Mouse (Mus musculus): ENCODE measurements at regions not wholly inside any gene's neighbourhood (a gene's known extent, or its start where the extent isn't known, plus 50 kb on each side); places are given as distances from the start of the nearest gene placed in this dataset.

DNA sequence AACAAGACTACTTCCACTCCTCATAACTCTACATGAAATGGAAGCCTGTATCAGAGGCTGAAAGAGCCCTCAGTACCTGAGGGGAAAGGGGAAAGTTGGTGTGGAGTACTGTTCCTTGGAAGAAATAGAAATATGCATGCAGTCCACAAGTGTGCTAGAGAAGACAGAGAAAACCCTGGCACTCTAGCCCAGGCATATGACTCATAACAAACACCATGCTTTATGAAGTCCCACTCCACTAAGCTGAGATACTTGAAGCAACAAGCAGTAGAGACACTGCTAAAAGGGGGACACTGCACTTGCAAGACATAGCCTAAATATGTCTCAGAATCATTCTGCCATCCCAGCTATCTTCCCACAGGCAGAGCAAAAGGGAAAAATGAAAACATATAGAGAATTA lies 183.2 kb upstream of the Nt5c1b start:
- ATAC-seq = no peak
- Histone ChIP-seq H3K27ac (ENCODE audit: low read depth, low read length) (no peak overlapping the region), H3K4me3 (ENCODE audit: low read length) (no peak overlapping the region), H3K9ac (ENCODE audit: low read depth, low read length) (no peak overlapping the region), H3K27me3 (replicated peaks; ENCODE audit: control insufficient read depth, insufficient read depth, low read length) (no peaks in the 10 kb centered on the region), H3K9me3 (ENCODE audit: control insufficient read depth, low read length) (no peaks in the 10 kb centered on the region), H3K36me3 (ENCODE audit: control insufficient read depth, insufficient read depth, low read length) (no peaks in the 10 kb centered on the region), H3K4me2 (ENCODE audit: low read length) (no peak overlapping the region), H3K4me1 (ENCODE audit: control insufficient read depth, insufficient read depth, low read depth, low read length) (no peaks in the 10 kb centered on the region)

DNA sequence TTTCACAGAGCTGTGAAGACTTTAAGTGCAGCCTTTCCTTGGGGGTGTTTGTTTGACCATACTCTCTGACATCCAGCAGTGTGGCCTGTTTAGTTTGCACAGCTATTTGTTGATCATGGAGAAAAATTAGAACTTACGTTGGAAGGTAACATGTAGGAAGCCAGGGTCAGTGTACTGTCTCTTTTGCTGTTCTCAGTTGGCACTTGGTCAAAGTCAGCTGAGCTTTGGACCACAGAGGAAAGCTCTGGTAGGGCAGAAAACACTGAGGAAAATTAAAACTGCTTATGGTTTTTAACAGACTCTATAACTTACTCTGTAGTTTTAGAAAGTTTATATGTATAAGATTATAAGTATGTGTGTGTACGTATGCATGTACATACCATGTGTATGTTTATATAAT lies 180.0 kb upstream of the Nt5c1b start:
- H3K4me2 ChIP-seq (ENCODE audit: low read length) = no peak overlapping the region
- H3K9ac ChIP-seq (ENCODE audit: low read depth, low read length) = no peak overlapping the region
- H3K4me3 ChIP-seq (ENCODE audit: low read length) = no peak overlapping the region
- H3K27me3 ChIP-seq (replicated peaks; ENCODE audit: control insufficient read depth, insufficient read depth, low read length) = no peaks in the 10 kb centered on the region
- H3K27ac ChIP-seq (ENCODE audit: low read depth, low read length) = no peak overlapping the region
- WGBS = 91% methylated on average over 2 of the region's 2 CpGs
- no peaks in the 10 kb centered on the region for H3K4me1 ChIP-seq (ENCODE audit: control insufficient read depth, insufficient read depth, low read depth, low read length)
- no peaks in the 10 kb centered on the region for H3K36me3 ChIP-seq (ENCODE audit: control insufficient read depth, insufficient read depth, low read length)
- ATAC-seq = no peak
- no peaks in the 10 kb centered on the region for H3K9me3 ChIP-seq (ENCODE audit: control insufficient read depth, low read length)

DNA sequence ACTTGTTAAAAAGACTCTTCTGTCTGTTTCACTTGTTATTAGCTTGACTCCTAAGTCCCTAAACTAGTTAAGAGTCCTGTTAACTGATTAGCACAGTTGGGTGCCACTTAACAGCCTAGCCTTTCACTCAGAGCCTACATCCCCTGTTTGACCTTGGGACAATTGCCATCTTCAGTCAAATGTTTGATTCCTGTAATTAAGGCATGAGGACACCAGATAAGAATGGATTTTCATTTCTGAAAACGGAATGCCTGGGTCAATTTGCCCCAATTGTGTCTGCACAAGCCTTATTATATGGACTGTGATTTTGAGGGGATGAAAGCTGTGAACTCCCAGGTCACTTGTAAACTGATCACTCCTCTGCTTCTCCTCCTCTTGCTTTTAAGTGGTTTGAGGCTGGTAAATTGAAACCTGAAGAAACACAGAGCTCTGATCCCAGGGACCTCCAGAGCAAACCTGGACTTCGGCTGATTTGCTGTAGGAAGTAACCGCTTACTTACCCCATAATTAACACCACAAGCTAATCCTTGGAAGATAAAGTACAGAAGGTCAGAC lies 171.8 kb upstream of the Nt5c1b start:
- no peak overlapping the region for H3K4me2 ChIP-seq (ENCODE audit: low read length)
- no peaks in the 10 kb centered on the region for H3K36me3 ChIP-seq (ENCODE audit: control insufficient read depth, insufficient read depth, low read length)
- no peaks in the 10 kb centered on the region for H3K9me3 ChIP-seq (ENCODE audit: control insufficient read depth, low read length)
- H3K9ac ChIP-seq (ENCODE audit: low read depth, low read length) = no peak overlapping the region
- H3K4me1 ChIP-seq (ENCODE audit: control insufficient read depth, insufficient read depth, low read depth, low read length) = no peaks in the 10 kb centered on the region
- H3K27ac ChIP-seq (ENCODE audit: low read depth, low read length) = no peak overlapping the region
- H3K27me3 ChIP-seq (replicated peaks; ENCODE audit: control insufficient read depth, insufficient read depth, low read length) = no peaks in the 10 kb centered on the region
- no peak overlapping the region for H3K4me3 ChIP-seq (ENCODE audit: low read length)
- 67% methylated on average over 3 of the region's 3 CpGs for WGBS
- no peak for ATAC-seq

DNA sequence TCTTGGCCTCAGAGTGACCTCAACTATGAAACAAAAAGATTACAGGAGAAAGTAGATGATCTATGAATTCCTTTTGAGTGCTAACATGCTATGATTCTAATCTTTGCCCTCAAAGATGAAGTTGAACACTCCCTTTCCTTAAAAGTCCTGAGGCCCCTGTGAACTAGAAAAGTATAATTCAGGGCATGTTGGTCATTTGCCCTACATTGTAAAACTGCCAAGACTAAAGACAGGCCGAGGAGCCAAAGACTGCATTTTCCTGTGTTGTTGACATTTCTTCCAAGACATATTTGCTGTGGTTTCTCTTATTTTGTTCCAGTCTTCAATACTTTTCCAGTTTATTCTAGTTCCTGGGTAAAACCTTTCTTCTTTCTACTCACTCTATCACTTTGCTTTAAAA lies 159.9 kb upstream of the Nt5c1b start:
- no peak overlapping the region for H3K4me3 ChIP-seq (ENCODE audit: low read length)
- no peaks in the 10 kb centered on the region for H3K36me3 ChIP-seq (ENCODE audit: control insufficient read depth, insufficient read depth, low read length)
- no peaks in the 10 kb centered on the region for H3K9me3 ChIP-seq (ENCODE audit: control insufficient read depth, low read length)
- no peak for ATAC-seq
- WGBS = 77% methylated on average over 1 of the region's 1 CpGs
- no peak overlapping the region for H3K4me2 ChIP-seq (ENCODE audit: low read length)
- H3K4me1 ChIP-seq (ENCODE audit: control insufficient read depth, insufficient read depth, low read depth, low read length) = no peaks in the 10 kb centered on the region
- H3K27me3 ChIP-seq (replicated peaks; ENCODE audit: control insufficient read depth, insufficient read depth, low read length) = no peaks in the 10 kb centered on the region
- no peak overlapping the region for H3K9ac ChIP-seq (ENCODE audit: low read depth, low read length)
- no peak overlapping the region for H3K27ac ChIP-seq (ENCODE audit: low read depth, low read length)

DNA sequence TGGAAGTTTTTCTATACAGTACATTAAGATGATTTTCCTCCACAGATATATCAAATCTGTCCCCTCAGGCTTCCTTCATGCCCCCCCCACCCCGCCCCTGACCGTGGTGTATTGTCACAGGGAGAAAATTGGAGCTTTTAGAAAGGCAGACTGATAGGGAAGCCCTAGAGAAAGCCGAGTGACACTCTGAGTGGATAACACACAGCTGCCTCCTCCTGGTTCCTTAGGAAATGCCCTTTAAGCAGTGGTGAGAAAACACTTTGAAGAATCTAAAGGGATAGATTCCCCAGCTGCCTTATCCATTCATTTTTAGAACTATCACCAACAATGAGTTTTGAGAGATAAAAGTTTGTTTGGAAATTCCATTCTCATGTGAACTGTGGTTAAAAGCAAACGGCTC lies 147.0 kb upstream of the Nt5c1b start:
- H3K4me2 ChIP-seq (ENCODE audit: low read length) = no peak overlapping the region
- H3K27me3 ChIP-seq (replicated peaks; ENCODE audit: control insufficient read depth, insufficient read depth, low read length) = no peaks in the 10 kb centered on the region
- no peak overlapping the region for H3K9ac ChIP-seq (ENCODE audit: low read depth, low read length)
- WGBS = 42% methylated on average over 4 of the region's 4 CpGs
- H3K4me3 ChIP-seq (ENCODE audit: low read length) = no peak overlapping the region
- H3K36me3 ChIP-seq (ENCODE audit: control insufficient read depth, insufficient read depth, low read length) = no peaks in the 10 kb centered on the region
- no peak for ATAC-seq
- H3K4me1 ChIP-seq (ENCODE audit: control insufficient read depth, insufficient read depth, low read depth, low read length) = no peaks in the 10 kb centered on the region
- no peak overlapping the region for H3K27ac ChIP-seq (ENCODE audit: low read depth, low read length)
- no peaks in the 10 kb centered on the region for H3K9me3 ChIP-seq (ENCODE audit: control insufficient read depth, low read length)

DNA sequence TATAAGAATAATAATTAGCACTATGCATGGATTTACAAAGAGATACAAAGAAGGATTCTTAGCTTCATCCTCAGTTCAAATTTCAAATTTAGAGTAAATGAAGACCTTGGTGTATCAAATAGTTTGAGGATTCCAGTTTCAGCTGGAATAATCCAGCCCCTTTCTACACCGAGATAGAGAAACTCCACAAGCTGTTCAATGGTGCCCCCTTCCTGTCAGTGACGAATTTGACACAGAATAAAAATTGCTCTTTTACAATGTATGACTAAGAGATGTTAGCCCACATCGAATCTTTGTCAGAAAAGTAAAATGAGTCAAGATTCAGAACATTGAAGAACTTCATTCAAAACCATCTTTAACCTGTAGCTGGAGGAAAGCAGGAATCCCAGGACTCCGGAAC lies 145.9 kb upstream of the Nt5c1b start:
- no peaks in the 10 kb centered on the region for H3K36me3 ChIP-seq (ENCODE audit: control insufficient read depth, insufficient read depth, low read length)
- no peak overlapping the region for H3K9ac ChIP-seq (ENCODE audit: low read depth, low read length)
- no peaks in the 10 kb centered on the region for H3K27me3 ChIP-seq (replicated peaks; ENCODE audit: control insufficient read depth, insufficient read depth, low read length)
- no peak overlapping the region for H3K4me2 ChIP-seq (ENCODE audit: low read length)
- no peaks in the 10 kb centered on the region for H3K9me3 ChIP-seq (ENCODE audit: control insufficient read depth, low read length)
- no peak overlapping the region for H3K27ac ChIP-seq (ENCODE audit: low read depth, low read length)
- ATAC-seq = no peak
- WGBS = 34% methylated on average over 4 of the region's 4 CpGs
- H3K4me3 ChIP-seq (ENCODE audit: low read length) = no peak overlapping the region
- no peaks in the 10 kb centered on the region for H3K4me1 ChIP-seq (ENCODE audit: control insufficient read depth, insufficient read depth, low read depth, low read length)

DNA sequence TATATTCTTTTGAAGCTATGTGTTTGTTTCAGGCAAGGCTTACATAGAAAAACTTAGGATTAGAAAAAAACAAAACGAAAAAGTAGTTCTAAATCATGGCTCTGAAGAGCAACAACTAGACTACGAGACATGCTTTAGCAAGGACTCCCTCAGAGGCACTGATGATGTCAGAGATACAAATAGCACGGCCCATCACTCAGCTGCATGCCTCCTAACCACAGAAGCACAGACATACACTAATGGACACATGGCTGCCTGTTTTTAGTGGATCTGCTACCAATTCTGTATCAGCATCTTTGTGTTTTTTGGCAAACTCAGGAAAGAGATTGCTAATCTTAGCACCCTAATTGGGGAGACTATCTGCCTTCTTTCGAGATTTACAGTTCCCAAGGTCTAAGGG lies 138.6 kb upstream of the Nt5c1b start:
- no peak overlapping the region for H3K4me3 ChIP-seq (ENCODE audit: low read length)
- H3K4me2 ChIP-seq (ENCODE audit: low read length) = no peak overlapping the region
- H3K9ac ChIP-seq (ENCODE audit: low read depth, low read length) = no peak overlapping the region
- H3K27ac ChIP-seq (ENCODE audit: low read depth, low read length) = no peak overlapping the region
- H3K27me3 ChIP-seq (replicated peaks; ENCODE audit: control insufficient read depth, insufficient read depth, low read length) = no peaks in the 10 kb centered on the region
- no peaks in the 10 kb centered on the region for H3K9me3 ChIP-seq (ENCODE audit: control insufficient read depth, low read length)
- H3K4me1 ChIP-seq (ENCODE audit: control insufficient read depth, insufficient read depth, low read depth, low read length) = no peaks in the 10 kb centered on the region
- 71% methylated on average over 4 of the region's 4 CpGs for WGBS
- no peaks in the 10 kb centered on the region for H3K36me3 ChIP-seq (ENCODE audit: control insufficient read depth, insufficient read depth, low read length)
- ATAC-seq = no peak

DNA sequence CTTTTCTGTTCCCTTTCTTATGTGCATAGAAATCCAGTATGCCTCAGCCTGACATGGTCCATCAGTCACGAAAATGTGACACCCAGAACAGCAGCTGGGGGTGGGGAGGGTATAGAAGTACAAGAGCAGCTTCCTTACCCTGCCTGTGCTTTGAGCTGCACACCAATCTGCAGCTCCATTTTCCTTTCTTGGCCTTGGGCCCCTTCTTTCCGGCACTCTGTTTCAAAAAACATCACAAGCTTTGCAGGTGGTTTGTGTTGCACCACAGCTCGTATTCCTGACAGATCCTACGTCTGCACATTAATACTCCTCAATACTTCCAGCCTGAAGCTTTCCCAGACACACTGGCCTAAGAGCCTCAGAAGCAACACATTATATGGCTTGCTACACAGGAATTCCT lies 138.1 kb upstream of the Nt5c1b start:
- no peak overlapping the region for H3K4me3 ChIP-seq (ENCODE audit: low read length)
- WGBS = 54% methylated on average over 4 of the region's 4 CpGs
- H3K9me3 ChIP-seq (ENCODE audit: control insufficient read depth, low read length) = no peaks in the 10 kb centered on the region
- H3K27me3 ChIP-seq (replicated peaks; ENCODE audit: control insufficient read depth, insufficient read depth, low read length) = no peaks in the 10 kb centered on the region
- H3K36me3 ChIP-seq (ENCODE audit: control insufficient read depth, insufficient read depth, low read length) = no peaks in the 10 kb centered on the region
- H3K4me1 ChIP-seq (ENCODE audit: control insufficient read depth, insufficient read depth, low read depth, low read length) = no peaks in the 10 kb centered on the region
- H3K9ac ChIP-seq (ENCODE audit: low read depth, low read length) = no peak overlapping the region
- H3K27ac ChIP-seq (ENCODE audit: low read depth, low read length) = no peak overlapping the region
- no peak overlapping the region for H3K4me2 ChIP-seq (ENCODE audit: low read length)
- ATAC-seq = no peak

DNA sequence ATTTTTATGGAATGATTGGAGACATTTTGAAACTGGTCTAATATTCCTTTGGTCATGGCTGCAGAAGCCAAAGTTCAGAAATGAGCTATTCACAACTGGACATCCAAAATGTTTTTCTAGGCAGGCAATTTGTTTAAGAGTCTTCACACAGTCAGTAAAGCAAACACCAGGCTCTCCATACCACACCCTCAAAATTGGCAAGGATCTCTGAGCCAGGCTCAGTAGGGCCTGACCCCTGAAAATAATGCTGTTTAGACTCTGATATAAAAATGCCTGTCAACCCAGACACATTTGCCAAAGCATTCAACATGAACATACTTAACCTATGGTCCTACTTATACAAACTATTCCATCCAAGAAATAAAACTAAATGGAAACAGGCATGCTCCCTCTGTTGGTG lies 121.7 kb upstream of the Nt5c1b start:
- no peak overlapping the region for H3K4me3 ChIP-seq (ENCODE audit: low read length)
- no peak for ATAC-seq
- no peak overlapping the region for H3K4me2 ChIP-seq (ENCODE audit: low read length)
- no peaks in the 10 kb centered on the region for H3K9me3 ChIP-seq (ENCODE audit: control insufficient read depth, low read length)
- H3K36me3 ChIP-seq (ENCODE audit: control insufficient read depth, insufficient read depth, low read length) = no peaks in the 10 kb centered on the region
- no peaks in the 10 kb centered on the region for H3K4me1 ChIP-seq (ENCODE audit: control insufficient read depth, insufficient read depth, low read depth, low read length)
- no peak overlapping the region for H3K9ac ChIP-seq (ENCODE audit: low read depth, low read length)
- H3K27ac ChIP-seq (ENCODE audit: low read depth, low read length) = no peak overlapping the region
- no peaks in the 10 kb centered on the region for H3K27me3 ChIP-seq (replicated peaks; ENCODE audit: control insufficient read depth, insufficient read depth, low read length)

DNA sequence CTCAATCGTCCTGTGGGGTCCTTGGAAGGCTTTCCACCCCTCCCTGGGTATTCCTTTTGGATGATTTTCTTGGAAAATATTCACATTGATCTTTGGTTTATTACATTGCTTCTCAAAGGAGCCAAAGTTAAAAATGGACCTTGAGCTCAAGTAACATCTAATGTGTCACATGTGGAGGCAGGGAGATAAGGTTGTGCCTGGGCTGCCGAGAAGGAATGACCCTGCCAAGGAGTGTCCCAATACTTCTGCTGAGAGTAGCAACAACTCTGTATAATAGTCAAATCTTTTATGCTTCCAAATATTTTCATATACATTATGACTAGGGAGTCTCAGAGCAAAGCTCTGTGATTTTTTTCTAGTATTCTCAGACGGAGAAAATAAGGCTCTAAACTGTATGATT lies 113.4 kb upstream of the Nt5c1b start:
- Histone ChIP-seq H3K27ac (ENCODE audit: low read depth, low read length) (no peak overlapping the region), H3K36me3 (ENCODE audit: control insufficient read depth, insufficient read depth, low read length) (no peaks in the 10 kb centered on the region), H3K4me2 (ENCODE audit: low read length) (no peak overlapping the region), H3K27me3 (replicated peaks; ENCODE audit: control insufficient read depth, insufficient read depth, low read length) (no peaks in the 10 kb centered on the region), H3K4me3 (ENCODE audit: low read length) (no peak overlapping the region), H3K9ac (ENCODE audit: low read depth, low read length) (no peak overlapping the region), H3K9me3 (ENCODE audit: control insufficient read depth, low read length) (no peaks in the 10 kb centered on the region), H3K4me1 (ENCODE audit: control insufficient read depth, insufficient read depth, low read depth, low read length) (no peaks in the 10 kb centered on the region)
- WGBS = 69% methylated on average over 3 of the region's 3 CpGs
- ATAC-seq = no peak

Data from hindbrain, embryonic 16.5 days (tissue).